Mouse (Mus musculus) embryo, embryonic 9.5 days (tissue): ENCODE results near the gene Cdk15.

Experiments used
- DNase-seq: peaks from one replicate; pipeline ENCODE4 v3.0.0-alpha.2; 2017; ENCODE audit errors: extremely low spot score

Gene Cdk15

GRCm38 (mm10) chr1:59272189-59272588 lies 15.5 kb downstream of the Cdk15 start:
- no peak for DNase-seq

- DNase-seq: no peak
These were observed 29.2 kb downstream of the Cdk15 start for GRCm38 (mm10) chr1:59285880-59286279.

- no peak for DNase-seq
These were observed 29.7 kb downstream of the Cdk15 start for GRCm38 (mm10) chr1:59286316-59286850.

GRCm38 (mm10) chr1:59287733-59288132 lies 31.0 kb downstream of the Cdk15 start:
- DNase-seq: no peak

- no peak for DNase-seq
These were observed 34.9 kb downstream of the Cdk15 start for GRCm38 (mm10) chr1:59291652-59292051.

GRCm38 (mm10) chr1:59295769-59296168 lies 39.1 kb downstream of the Cdk15 start:
- no peak for DNase-seq

GRCm38 (mm10) chr1:59297167-59297566 lies 40.5 kb downstream of the Cdk15 start:
- DNase-seq: no peak

GRCm38 (mm10) chr1:59298491-59299090 lies 41.9 kb downstream of the Cdk15 start:
- DNase-seq: no peak

GRCm38 (mm10) chr1:59307310-59307709 lies 50.6 kb downstream of the Cdk15 start:
- DNase-seq: no peak

- no peak for DNase-seq
These were observed 54.7 kb downstream of the Cdk15 start for GRCm38 (mm10) chr1:59311292-59311885.

GRCm38 (mm10) chr1:59312187-59313153 lies 55.8 kb downstream of the Cdk15 start:
- DNase-seq: no peak

- DNase-seq: no peak
These were observed 56.6 kb downstream of the Cdk15 start for GRCm38 (mm10) chr1:59313154-59313940.

GRCm38 (mm10) chr1:59315057-59315807 lies 58.5 kb downstream of the Cdk15 start:
- peak; percentile 74 for DNase-seq

GRCm38 (mm10) chr1:59316031-59316385 lies 59.3 kb downstream of the Cdk15 start:
- DNase-seq: no peak

- DNase-seq: peak; percentile 63
These were observed 59.8 kb downstream of the Cdk15 start for GRCm38 (mm10) chr1:59316386-59317051.

GRCm38 (mm10) chr1:59317397-59317796 lies 60.7 kb downstream of the Cdk15 start:
- DNase-seq: no peak

GRCm38 (mm10) chr1:59318878-59319277 lies 62.2 kb downstream of the Cdk15 start:
- DNase-seq: no peak

- no peak for DNase-seq
These were observed 64.6 kb downstream of the Cdk15 start for GRCm38 (mm10) chr1:59321076-59321879.
